Comparison of ENCODE assay signal across 19 mouse cellular contexts in genomic region chr19:58164896-58165634, GRCm38 (mm10).
DNase-seq lines count a peak whose midpoint lies in the region; ATAC-seq and TF ChIP-seq lines count a peak whose summit lies in the region.
"Had no signal": no experiment of that assay in that cellular context is flagged by ENCODE, and none has a peak within 500 bp of the region (broad histone marks: within the 10 kb centered on the region; RNA-seq: fewer than 3 reads in every experiment).

No protein-coding gene starts in this region.

- no peak overlapping the region for H3K4me3 ChIP-seq in hindbrain, embryonic 10.5 days
- no peak overlapping the region for H3K4me3 ChIP-seq in hindbrain, embryonic 12.5 days
- no peak overlapping the region for H3K4me3 ChIP-seq in midbrain, embryonic 14.5 days (replicated peaks; ENCODE audit: low read depth, low read length)
- H3K4me3 ChIP-seq in midbrain, embryonic 11.5 days (ENCODE audit: low read depth, low read length), result no peak overlapping the region
- H3K4me3 ChIP-seq in forebrain, embryonic 13.5 days, result no peak overlapping the region
- no peak overlapping the region for H3K4me3 ChIP-seq in midbrain, postnatal 0 days (ENCODE audit: low read depth, low read length)
- H3K4me3 ChIP-seq: embryonic facial prominence, embryonic 15.5 days had no signal

- 85% methylated on average over 7 of the region's 7 CpGs for WGBS in hindbrain, embryonic 10.5 days
- 81% methylated on average over 7 of the region's 7 CpGs for WGBS in hindbrain, embryonic 12.5 days
- WGBS in midbrain, embryonic 14.5 days, result 75% methylated on average over 7 of the region's 7 CpGs
- 89% methylated on average over 7 of the region's 7 CpGs for WGBS in midbrain, embryonic 11.5 days
- WGBS in forebrain, embryonic 13.5 days, result 75% methylated on average over 7 of the region's 7 CpGs
- 65% methylated on average over 7 of the region's 7 CpGs for WGBS in midbrain, postnatal 0 days

- no peak overlapping the region for H3K4me2 ChIP-seq in hindbrain, embryonic 12.5 days (replicated peaks)
- H3K4me2 ChIP-seq in midbrain, embryonic 14.5 days (ENCODE audit: low read length), result no peak overlapping the region; the same call in 1 of the 2 replicates
- no peak overlapping the region for H3K4me2 ChIP-seq in midbrain, embryonic 11.5 days
- peak overlapping the region; percentile 44 for H3K4me2 ChIP-seq in forebrain, embryonic 13.5 days
- H3K4me2 ChIP-seq in midbrain, postnatal 0 days (ENCODE audit: low read depth, low read length, poor library complexity, severe bottlenecking), result 0 out of 2 replicates have a peak overlapping the region, but pooled peaks have one; percentile 3
- H3K4me2 ChIP-seq: embryonic facial prominence, embryonic 15.5 days; heart, embryonic 11.5 days had no signal

- H3K27ac ChIP-seq in hindbrain, embryonic 10.5 days, result peak overlapping the region; percentile 23; the same call in 1 of the 2 replicates
- no peak overlapping the region for H3K27ac ChIP-seq in hindbrain, embryonic 12.5 days
- 0 out of 2 replicates have a peak overlapping the region, but pooled peaks have one; percentile 37 for H3K27ac ChIP-seq in midbrain, embryonic 14.5 days (replicated peaks; ENCODE audit: low read depth, low read length)
- H3K27ac ChIP-seq in midbrain, embryonic 11.5 days (ENCODE audit: low read depth, low read length), result no peak overlapping the region
- H3K27ac ChIP-seq in forebrain, embryonic 13.5 days, result no peak overlapping the region
- H3K27ac ChIP-seq in midbrain, postnatal 0 days (ENCODE audit: low read depth, low read length), result no peak overlapping the region
- H3K27ac ChIP-seq: embryonic facial prominence, embryonic 15.5 days; layer of hippocampus, adult 2 months had no signal

- H3K4me1 ChIP-seq in hindbrain, embryonic 10.5 days (replicated peaks), result peaks cover 26% of the 10 kb centered on the region
- peaks cover 23% of the 10 kb centered on the region for H3K4me1 ChIP-seq in hindbrain, embryonic 12.5 days
- peaks cover 20% of the 10 kb centered on the region for H3K4me1 ChIP-seq in midbrain, embryonic 14.5 days (ENCODE audit: control insufficient read depth, insufficient read depth, low read length)
- peaks cover 8% of the 10 kb centered on the region for H3K4me1 ChIP-seq in midbrain, embryonic 11.5 days (ENCODE audit: control insufficient read depth, insufficient read depth, low read length)
- peaks cover 32% of the 10 kb centered on the region for H3K4me1 ChIP-seq in forebrain, embryonic 13.5 days
- H3K4me1 ChIP-seq in midbrain, postnatal 0 days (ENCODE audit: insufficient read depth, low read length), result peaks cover 5% of the 10 kb centered on the region; the same call in 1 of the 2 replicates

- TF ChIP-seq CTCF in midbrain, postnatal 0 days (IDR thresholded peaks at IDR 0.05), result no peak

- no peaks in the 10 kb centered on the region for H3K9me3 ChIP-seq in hindbrain, embryonic 10.5 days
- H3K9me3 ChIP-seq in hindbrain, embryonic 12.5 days (replicated peaks), result no peaks in the 10 kb centered on the region
- no peaks in the 10 kb centered on the region for H3K9me3 ChIP-seq in midbrain, embryonic 14.5 days (ENCODE audit: control insufficient read depth, low read length)
- H3K9me3 ChIP-seq in midbrain, embryonic 11.5 days (ENCODE audit: control insufficient read depth, low read length), result no peaks in the 10 kb centered on the region
- H3K9me3 ChIP-seq in forebrain, embryonic 13.5 days (replicated peaks), result no peaks in the 10 kb centered on the region
- no peaks in the 10 kb centered on the region for H3K9me3 ChIP-seq in midbrain, postnatal 0 days (ENCODE audit: low read length)
- H3K9me3 ChIP-seq: embryonic facial prominence, embryonic 15.5 days had no signal

- no peaks in the 10 kb centered on the region for H3K36me3 ChIP-seq in hindbrain, embryonic 10.5 days
- H3K36me3 ChIP-seq in hindbrain, embryonic 12.5 days, result no peaks in the 10 kb centered on the region
- H3K36me3 ChIP-seq in midbrain, embryonic 14.5 days (ENCODE audit: control insufficient read depth, insufficient read depth, low read length), result no peaks in the 10 kb centered on the region
- H3K36me3 ChIP-seq in midbrain, embryonic 11.5 days (ENCODE audit: control insufficient read depth, insufficient read depth, low read length), result no peaks in the 10 kb centered on the region
- H3K36me3 ChIP-seq in forebrain, embryonic 13.5 days (ENCODE audit: poor library complexity, severe bottlenecking), result no peaks in the 10 kb centered on the region
- H3K36me3 ChIP-seq in midbrain, postnatal 0 days (ENCODE audit: insufficient read depth, low read length), result no peaks in the 10 kb centered on the region
- H3K36me3 ChIP-seq: embryonic facial prominence, embryonic 15.5 days had no signal

- no peak for ATAC-seq in hindbrain, embryonic 12.5 days (ENCODE audit: low FRiP score)
- ATAC-seq in midbrain, embryonic 14.5 days (ENCODE audit: low FRiP score, low TSS enrichment), result no peak
- no peak for ATAC-seq in midbrain, embryonic 11.5 days (ENCODE audit: low FRiP score)
- ATAC-seq in forebrain, embryonic 13.5 days, result no peak
- no peak for ATAC-seq in midbrain, postnatal 0 days (ENCODE audit: low FRiP score)
- no peak for ATAC-seq in megakaryocyte progenitor cell, adult 5-6 weeks (replicated peaks; ENCODE audit: poor library complexity)
- ATAC-seq: activated CD4-positive, CD25-positive, alpha-beta regulatory T cell, adult 4 months; CD4-positive, CD25-positive, alpha-beta regulatory T cell, adult 4 months; inflammation-experienced regulatory T-cells, adult 6 months had no signal

- H3K9ac ChIP-seq in hindbrain, embryonic 12.5 days, result no peak overlapping the region
- no peak overlapping the region for H3K9ac ChIP-seq in midbrain, embryonic 14.5 days (replicated peaks; ENCODE audit: low read length)
- H3K9ac ChIP-seq in midbrain, embryonic 11.5 days (ENCODE audit: low read length), result no peak overlapping the region
- no peak overlapping the region for H3K9ac ChIP-seq in forebrain, embryonic 13.5 days
- H3K9ac ChIP-seq in midbrain, postnatal 0 days (replicated peaks; ENCODE audit: low read length, poor library complexity, severe bottlenecking), result no peak overlapping the region
- H3K9ac ChIP-seq: embryonic facial prominence, embryonic 15.5 days had no signal

- H3K27me3 ChIP-seq in hindbrain, embryonic 10.5 days (ENCODE audit: insufficient read depth, poor library complexity, severe bottlenecking), result 0 out of 2 replicates have a peak, but pooled peaks cover 4% of the 10 kb centered on the region
- no peaks in the 10 kb centered on the region; the same call in 1 of the 2 replicates for H3K27me3 ChIP-seq in hindbrain, embryonic 12.5 days
- no peaks in the 10 kb centered on the region for H3K27me3 ChIP-seq in midbrain, embryonic 14.5 days (ENCODE audit: control insufficient read depth, insufficient read depth, low read length)
- no peaks in the 10 kb centered on the region for H3K27me3 ChIP-seq in midbrain, embryonic 11.5 days (ENCODE audit: control insufficient read depth, insufficient read depth, low read length)
- H3K27me3 ChIP-seq in forebrain, embryonic 13.5 days, result peaks cover 30% of the 10 kb centered on the region
- no peaks in the 10 kb centered on the region for H3K27me3 ChIP-seq in midbrain, postnatal 0 days (ENCODE audit: insufficient read depth, low read length)

- no peak for DNase-seq in hindbrain, embryonic 10.5 days (ENCODE audit: low spot score)
- DNase-seq in midbrain, embryonic 14.5 days, result peak; percentile 20
- no peak for DNase-seq in midbrain, embryonic 11.5 days (ENCODE audit: low spot score, missing footprints)
- DNase-seq in midbrain, postnatal 0 days (ENCODE audit: low spot score), result peak; percentile 27
- no peak for DNase-seq in retina, embryonic 14.5 days (ENCODE audit: low spot score)
- DNase-seq: adrenal gland, postnatal 10 days; heart, postnatal 14 days; liver; lung, postnatal 10 days; thymus, postnatal 25 days had no signal

Comparison
In these comparisons a context has a peak if more than half of its experiments do, and no peak if none do; other contexts are left out.
1. DNase-seq: peak in midbrain, embryonic 14.5 days (single experiment) and midbrain, postnatal 0 days (single experiment); none in hindbrain, embryonic 10.5 days (single experiment), midbrain, embryonic 11.5 days (single experiment) and retina, embryonic 14.5 days (single experiment).
2. H3K27ac ChIP-seq: peak in hindbrain, embryonic 10.5 days (single experiment) and midbrain, embryonic 14.5 days (single experiment); none in hindbrain, embryonic 12.5 days (single experiment), midbrain, embryonic 11.5 days (single experiment), forebrain, embryonic 13.5 days (single experiment) and midbrain, postnatal 0 days (single experiment).
3. H3K4me2 ChIP-seq: peak in forebrain, embryonic 13.5 days (single experiment) and midbrain, postnatal 0 days (single experiment); none in hindbrain, embryonic 12.5 days (single experiment), midbrain, embryonic 14.5 days (single experiment) and midbrain, embryonic 11.5 days (single experiment).